Comparison of ENCODE assay signal across 13 mouse cellular contexts in the genomic region with DNA sequence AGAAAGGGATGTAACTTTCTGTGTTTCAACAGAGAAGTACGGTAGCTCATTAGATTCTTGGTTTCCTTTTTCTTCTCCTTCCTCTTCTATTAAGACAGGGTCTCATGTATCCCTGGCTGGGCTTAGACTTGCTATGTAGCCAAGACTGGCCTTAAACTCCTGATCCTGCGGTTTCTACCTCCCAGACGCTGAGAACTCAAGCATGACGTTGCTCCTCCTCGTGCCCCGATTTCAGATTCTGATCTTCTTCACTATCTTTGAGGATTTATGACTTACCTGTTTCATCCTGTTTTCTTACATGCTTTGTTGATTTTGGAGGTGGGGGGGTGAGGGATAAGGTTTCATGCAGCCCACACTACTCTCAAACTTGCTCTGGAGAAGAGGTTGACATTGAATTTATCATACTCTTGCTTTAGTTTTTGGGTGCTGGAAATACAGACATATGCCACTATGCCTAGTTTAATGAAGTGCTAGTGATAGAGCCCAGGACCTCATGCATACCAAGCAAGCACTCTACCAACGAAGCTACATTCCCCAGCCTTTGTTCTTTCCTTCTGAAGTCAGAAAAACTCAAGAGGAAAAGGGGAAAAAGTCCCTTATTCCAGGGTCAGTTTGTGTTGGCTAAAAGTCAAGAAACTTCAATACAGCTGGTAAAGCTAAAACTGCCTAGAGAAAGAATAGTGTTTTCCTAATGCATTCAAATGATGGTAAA. TPM values are rescaled to one million over a fixed set of nuclear protein-coding genes. Genes with fewer than 3 reads are reported as not detected.
DNase-seq lines count a peak whose midpoint lies in the region; ATAC-seq and TF ChIP-seq lines count a peak whose summit lies in the region.
"Had no signal": no experiment of that assay in that cellular context is flagged by ENCODE, and none has a peak within 500 bp of the region (broad histone marks: within the 10 kb centered on the region; RNA-seq: fewer than 3 reads in every experiment).

No protein-coding gene starts in this region.

- peaks cover 29% of the 10 kb centered on the region for H3K4me1 ChIP-seq in heart, embryonic 16.5 days (ENCODE audit: control insufficient read depth, insufficient read depth, low read length)
- peaks cover 39% of the 10 kb centered on the region for H3K4me1 ChIP-seq in liver, adult 2 months (ENCODE audit: control insufficient read depth, insufficient read depth, low read length)
- peaks cover 7% of the 10 kb centered on the region; the same call in 1 of the 2 replicates for H3K4me1 ChIP-seq in embryonic fibroblast, embryonic 13.5 days (ENCODE audit: control insufficient read depth, insufficient read depth, low read length)
- H3K4me1 ChIP-seq in liver, embryonic 13.5 days (replicated peaks) = peaks cover 87% of the 10 kb centered on the region

- TF ChIP-seq CTCF in liver, adult 2 months (IDR thresholded peaks at IDR 0.05; ENCODE audit: low read depth, low read length) = no peak
- TF ChIP-seq CTCF in embryonic fibroblast, embryonic 13.5 days (IDR thresholded peaks at IDR 0.05; ENCODE audit: borderline replicate concordance, insufficient read depth, low read length) = no peak

- DNase-seq in heart, postnatal 36 days = no peak
- peak; percentile 53 for DNase-seq in liver, adult 2 months (ENCODE audit: extremely low read depth, low read depth, low spot score)
- DNase-seq in liver = no peak
- DNase-seq in liver, embryonic 13.5 days = no peak
- no peak for DNase-seq in c-Kit-positive CD71-positive TER-119-positive erythroid progenitor cells, embryonic 14.5 days (ENCODE audit: low spot score)
- no peak for DNase-seq in embryo, embryonic 11 days
- DNase-seq: cerebellum, adult 8-10 months; forebrain, postnatal 0 days; right cerebral cortex, postnatal 25 days had no signal

- no peak for TF ChIP-seq POLR2A in liver, adult 2 months (IDR thresholded peaks at IDR 0.05; ENCODE audit: extremely low read depth, insufficient read depth, low read length)
- no peak for TF ChIP-seq POLR2A in embryonic fibroblast, embryonic 13.5 days (IDR thresholded peaks at IDR 0.05; ENCODE audit: low read depth, low read length)

- peaks cover 25% of the 10 kb centered on the region; the same call in 1 of the 2 replicates for H3K79me2 ChIP-seq in liver, adult 2 months (ENCODE audit: control insufficient read depth, insufficient read depth, low read length)

- H3K36me3 ChIP-seq in heart, embryonic 16.5 days (ENCODE audit: control insufficient read depth, insufficient read depth) = peaks cover 13% of the 10 kb centered on the region
- peaks cover 20% of the 10 kb centered on the region for H3K36me3 ChIP-seq in liver, adult 2 months (ENCODE audit: control insufficient read depth, insufficient read depth, low read length)
- H3K36me3 ChIP-seq in liver, embryonic 13.5 days = peaks cover 47% of the 10 kb centered on the region

- no peak overlapping the region; the same call in 1 of the 2 replicates for H3K4me2 ChIP-seq in heart, embryonic 16.5 days (ENCODE audit: low read depth, low read length)
- peak overlapping the region; percentile 91 for H3K4me2 ChIP-seq in liver, embryonic 13.5 days

- WGBS in heart, embryonic 16.5 days = 78% methylated on average over 7 of the region's 7 CpGs
- 64% methylated on average over 7 of the region's 7 CpGs for WGBS in liver, adult 2 months
- 85% methylated on average over 7 of the region's 7 CpGs for WGBS in liver, embryonic 13.5 days (ENCODE audit: insufficient replicate concordance)

- 0 out of 2 replicates have a peak overlapping the region, but pooled peaks have one; percentile 4 for H3K27ac ChIP-seq in heart, embryonic 16.5 days (ENCODE audit: low read length)
- peak overlapping the region; percentile 96 for H3K27ac ChIP-seq in liver, adult 2 months (replicated peaks; ENCODE audit: insufficient read depth, low read depth, low read length)
- peak overlapping the region; percentile 37 for H3K27ac ChIP-seq in embryonic fibroblast, embryonic 13.5 days (ENCODE audit: insufficient read depth, low read length)
- peak overlapping the region; percentile 97 for H3K27ac ChIP-seq in liver, embryonic 13.5 days
- H3K27ac ChIP-seq: hindbrain, embryonic 14.5 days had no signal

- H3K27me3 ChIP-seq in heart, embryonic 16.5 days (ENCODE audit: control insufficient read depth, insufficient read depth, low read length) = no peaks in the 10 kb centered on the region
- no peaks in the 10 kb centered on the region for H3K27me3 ChIP-seq in liver, adult 2 months (ENCODE audit: control insufficient read depth, insufficient read depth, low read length)
- no peaks in the 10 kb centered on the region for H3K27me3 ChIP-seq in liver, embryonic 13.5 days

- no peak overlapping the region for H3K4me3 ChIP-seq in heart, embryonic 16.5 days (ENCODE audit: low read length)
- H3K4me3 ChIP-seq in liver, adult 2 months (ENCODE audit: insufficient read depth, low read depth, low read length) = peak overlapping the region; percentile 11; the same call in 1 of the 2 replicates
- no peak overlapping the region for H3K4me3 ChIP-seq in embryonic fibroblast, embryonic 13.5 days (ENCODE audit: insufficient read depth, low read length)
- peak overlapping the region; percentile 82 for H3K4me3 ChIP-seq in liver, embryonic 13.5 days (replicated peaks)

- no peak for ATAC-seq in heart, embryonic 16.5 days (replicated peaks; ENCODE audit: extremely low read depth, insufficient read depth, low FRiP score)
- no peak for ATAC-seq in liver, embryonic 13.5 days (ENCODE audit: low read depth)
- ATAC-seq: forebrain, postnatal 0 days; midbrain, embryonic 16.5 days had no signal

- intact Hi-C loops in heart, postnatal 36 days (cut with DNase I) = no loop called here

- H3K9ac ChIP-seq in heart, embryonic 16.5 days (ENCODE audit: low read length) = no peak overlapping the region
- peak overlapping the region; percentile 89 for H3K9ac ChIP-seq in liver, adult 2 months (ENCODE audit: low read depth, low read length)
- peak overlapping the region; percentile 93; the same call in 1 of the 2 replicates for H3K9ac ChIP-seq in liver, embryonic 13.5 days
- H3K9ac ChIP-seq: forebrain, postnatal 0 days; hindbrain, embryonic 14.5 days had no signal

- no peaks in the 10 kb centered on the region for H3K9me3 ChIP-seq in heart, embryonic 16.5 days (replicated peaks; ENCODE audit: control insufficient read depth, low read length)
- no peaks in the 10 kb centered on the region for H3K9me3 ChIP-seq in liver, embryonic 13.5 days (replicated peaks)

RNA-seq across cellular contexts. Expression of a gene that starts 2.8 kb away (rescaled TPM):
- 38.4 and 39.6 TPM in 2 replicates for polyA plus RNA-seq in heart, embryonic 16.5 days (2015; fragmentation: Nextera tagmentation; extraction: Ambion mirVana)
- total RNA-seq in heart, postnatal 36 days (2021) = 10 to 100 TPM; 41.0 to 42.8 TPM
- 23.9 and 30.9 TPM in 2 replicates for total RNA-seq in liver, adult 2 months (2014; rRNA removed)
- polyA plus RNA-seq in liver, adult 2 months (2012; rRNA removed) = 39.1 and 46.6 TPM in 2 replicates
- polyA plus RNA-seq in embryonic fibroblast, embryonic 13.5 days (2011; ENCODE audit: insufficient read length, low read depth, missing spikeins) = 4.6 and 7.5 TPM in 2 replicates
- 105 and 112 TPM in 2 replicates for polyA plus RNA-seq in liver, embryonic 13.5 days (2015; fragmentation: Nextera tagmentation; extraction: Ambion mirVana)

RNA-seq across cellular contexts. Expression of a gene that starts 3.3 kb away (rescaled TPM):
- 128 and 142 TPM in 2 replicates for polyA plus RNA-seq in heart, embryonic 16.5 days (2015; fragmentation: Nextera tagmentation; extraction: Ambion mirVana)
- 100 to 1,000 TPM; 130 to 150 TPM for total RNA-seq in heart, postnatal 36 days (2021)
- total RNA-seq in liver, adult 2 months (2014; rRNA removed) = 474 and 538 TPM in 2 replicates
- 779 and 1,223 TPM in 2 replicates for polyA plus RNA-seq in liver, adult 2 months (2012; rRNA removed)
- 89.2 and 96.0 TPM in 2 replicates for polyA plus RNA-seq in embryonic fibroblast, embryonic 13.5 days (2011; ENCODE audit: insufficient read length, low read depth, missing spikeins)
- polyA plus RNA-seq in liver, embryonic 13.5 days (2015; fragmentation: Nextera tagmentation; extraction: Ambion mirVana) = 109 and 110 TPM in 2 replicates

Comparison
In these comparisons a context has a peak if more than half of its experiments do, and no peak if none do; other contexts are left out.
1. H3K27ac ChIP-seq: peak in every context shown above with its lines; median percentile 97 in liver, embryonic 13.5 days; 96 in liver, adult 2 months; 37 in embryonic fibroblast, embryonic 13.5 days; 4 in heart, embryonic 16.5 days.
2. H3K4me3 ChIP-seq: peak in liver, adult 2 months (single experiment) and liver, embryonic 13.5 days (single experiment); none in heart, embryonic 16.5 days (single experiment) and embryonic fibroblast, embryonic 13.5 days (single experiment).